Mouse (Mus musculus) MEL (cell line): Measurements from ENCODE around the gene Zfr. TPM values are rescaled to one million over a fixed set of nuclear protein-coding genes. Genes with fewer than 3 reads are reported as not detected.

ENCODE experiments used
- DNase-seq: peaks from one replicate; pipeline ENCODE4 v3.0.0; 2011; ENCODE audit warnings: low read depth, low spot score
- H3K27ac ChIP-seq: 2 replicates; pipeline ENCODE4 v1.5.1; 2012; ENCODE audit warnings: low read depth, mild to moderate bottlenecking, control low read depth, low read length, moderate library complexity; ENCODE audit not compliant: control insufficient read depth
- H3K27me3 ChIP-seq, 2 experiments: fragments of 150-350 bp in 1 of 2; sonication (generic) in 1 of 2; 2 replicates each; pipeline ENCODE4 v1.6.1; 2012; ENCODE audit warnings: low read length in 2 of 2, mild to moderate bottlenecking in 2 of 2, improper control_type of control experiment in 1 of 2, moderate library complexity in 1 of 2; ENCODE audit not compliant: insufficient read depth in 2 of 2, control insufficient read depth in 1 of 2
- H3K36me3 ChIP-seq, 2 experiments: 2 replicates each; pipeline ENCODE4 v1.6.1; 2012 to 2014; ENCODE audit warnings: low read length in 2 of 2, improper control_type of control experiment in 1 of 2, inconsistent platforms in 1 of 2, mild to moderate bottlenecking in 1 of 2; ENCODE audit not compliant: insufficient read depth in 2 of 2, control insufficient read depth in 1 of 2
- H3K4me1 ChIP-seq, 2 experiments: fragments of 150-350 bp in 1 of 2; sonication (generic) in 1 of 2; 2 replicates each; pipeline ENCODE4 v1.6.1; 2012; ENCODE audit warnings: low read length in 2 of 2, improper control_type of control experiment in 1 of 2, mild to moderate bottlenecking in 1 of 2; ENCODE audit not compliant: insufficient read depth in 2 of 2, control insufficient read depth in 1 of 2
- H3K4me3 ChIP-seq, 2 experiments: fragments of 150-350 bp in 1 of 2; sonication (generic) in 1 of 2; 2 replicates each; pipeline ENCODE4 v1.5.1; 2012; ENCODE audit warnings: low read depth in 2 of 2, low read length in 2 of 2, mild to moderate bottlenecking in 2 of 2, moderate library complexity in 2 of 2, control low read depth in 1 of 2, improper control_type of control experiment in 1 of 2; ENCODE audit not compliant: control insufficient read depth in 1 of 2, insufficient read depth in 1 of 2
- H3K79me2 ChIP-seq: 2 replicates; pipeline ENCODE4 v1.6.1; 2012; ENCODE audit warnings: mild to moderate bottlenecking, low read length, moderate library complexity; ENCODE audit not compliant: control insufficient read depth, poor library complexity, insufficient read depth
- H3K9ac ChIP-seq: 2 replicates; pipeline ENCODE4 v1.6.1; 2012; ENCODE audit warnings: low read depth, mild to moderate bottlenecking, control low read depth, low read length, moderate library complexity; ENCODE audit not compliant: control insufficient read depth, poor library complexity, severe bottlenecking
- H3K9me3 ChIP-seq: fragments of 150-350 bp; sonication (generic); replicated peaks from 2 replicates; pipeline ENCODE4 v1.6.1; 2012; ENCODE audit warnings: mild to moderate bottlenecking, low read length, improper control_type of control experiment, moderate library complexity; ENCODE audit not compliant: insufficient read depth
- BHLHE40 ChIP-seq: IDR thresholded peaks from 2 replicates; pipeline ENCODE4 v1.6.1; 2012; ENCODE audit warnings: low read depth, mild to moderate bottlenecking, inconsistent platforms, low read length, improper control_type of control experiment, borderline replicate concordance
- CHD1 ChIP-seq: IDR thresholded peaks from 2 replicates; pipeline ENCODE4 v1.6.1; 2012; ENCODE audit warnings: low read depth, mild to moderate bottlenecking, inconsistent platforms, low read length, improper control_type of control experiment
- CHD2 ChIP-seq: IDR thresholded peaks from 2 replicates; pipeline ENCODE4 v1.6.1; 2011; ENCODE audit warnings: low read length, improper control_type of control experiment
- CTCF ChIP-seq, 3 experiments: IDR thresholded peaks in 2 of 3; conservative IDR thresholded peaks in 1 of 3; 2 replicates each; pipeline ENCODE4 v1.5.1; 2011 to 2012; ENCODE audit warnings: low read length in 3 of 3, low read depth in 2 of 3, mild to moderate bottlenecking in 2 of 3, improper control_type of control experiment in 1 of 3, inconsistent platforms in 1 of 3, mixed read lengths in 1 of 3, moderate library complexity in 1 of 3; ENCODE audit not compliant: control insufficient read depth in 1 of 3, insufficient read depth in 1 of 3, poor library complexity in 1 of 3, severe bottlenecking in 1 of 3
- E2F4 ChIP-seq: IDR thresholded peaks from 2 replicates; pipeline ENCODE4 v1.6.1; 2011; ENCODE audit warnings: low read depth, low read length, improper control_type of control experiment, borderline replicate concordance
- ELF1 ChIP-seq: IDR thresholded peaks from 2 replicates; pipeline ENCODE4 v1.6.1; 2014; ENCODE audit warnings: low read depth, mild to moderate bottlenecking, inconsistent platforms, low read length, improper control_type of control experiment, moderate library complexity
- EP300 ChIP-seq, 2 experiments: IDR thresholded peaks; 2 replicates each; pipeline ENCODE4 v1.6.1; 2011; ENCODE audit warnings: improper control_type of control experiment in 2 of 2, low read length in 2 of 2, low read depth in 1 of 2, mild to moderate bottlenecking in 1 of 2
- ETS1 ChIP-seq: IDR thresholded peaks from 2 replicates; pipeline ENCODE4 v1.6.1; 2012; ENCODE audit warnings: low read depth, mild to moderate bottlenecking, inconsistent platforms, low read length, improper control_type of control experiment, moderate library complexity
- GABPA ChIP-seq: IDR thresholded peaks from 2 replicates; pipeline ENCODE4 v1.6.1; 2012; ENCODE audit warnings: low read depth, mild to moderate bottlenecking, inconsistent platforms, low read length, improper control_type of control experiment, moderate library complexity
- HCFC1 ChIP-seq: IDR thresholded peaks from 2 replicates; pipeline ENCODE4 v1.6.1; 2012; ENCODE audit warnings: low read depth, mild to moderate bottlenecking, inconsistent platforms, low read length, improper control_type of control experiment, moderate library complexity
- JUND ChIP-seq: IDR thresholded peaks from 2 replicates; pipeline ENCODE4 v1.6.1; 2011; ENCODE audit warnings: low read depth, mild to moderate bottlenecking, improper control_type of control experiment, low read length
- KAT2A ChIP-seq: conservative IDR thresholded peaks from 2 replicates; pipeline ENCODE4 v1.6.1; 2012; ENCODE audit warnings: low read depth, low read length, improper control_type of control experiment, inconsistent platforms
- MAFK ChIP-seq: IDR thresholded peaks from 2 replicates; pipeline ENCODE4 v1.6.1; 2011; ENCODE audit warnings: low read depth, mild to moderate bottlenecking, low read length, improper control_type of control experiment, borderline replicate concordance
- MAX ChIP-seq: IDR thresholded peaks from 2 replicates; pipeline ENCODE4 v1.6.1; 2011; ENCODE audit warnings: low read length, improper control_type of control experiment
- MAZ ChIP-seq: IDR thresholded peaks from 2 replicates; pipeline ENCODE4 v1.6.1; 2012; ENCODE audit warnings: low read depth, mild to moderate bottlenecking, inconsistent platforms, low read length, improper control_type of control experiment
- MEF2A ChIP-seq: IDR thresholded peaks from 2 replicates; pipeline ENCODE4 v1.6.1; 2014; ENCODE audit warnings: low read depth, mild to moderate bottlenecking, inconsistent platforms, low read length, improper control_type of control experiment; ENCODE audit not compliant: poor library complexity, insufficient replicate concordance, severe bottlenecking; ENCODE audit errors: extremely low read depth
- MXI1 ChIP-seq: IDR thresholded peaks from 2 replicates; pipeline ENCODE4 v1.6.1; 2011; ENCODE audit warnings: mild to moderate bottlenecking, low read depth, low read length, improper control_type of control experiment
- MYB ChIP-seq: IDR thresholded peaks from 2 replicates; pipeline ENCODE4 v1.6.1; 2011; ENCODE audit warnings: mild to moderate bottlenecking, low read depth, low read length, improper control_type of control experiment
- MYC ChIP-seq: IDR thresholded peaks from 2 replicates; pipeline ENCODE4 v1.6.1; 2011; ENCODE audit warnings: low read depth, mild to moderate bottlenecking, low read length, improper control_type of control experiment, moderate library complexity
- NELFE ChIP-seq: IDR thresholded peaks from 2 replicates; pipeline ENCODE4 v1.6.1; 2011; ENCODE audit warnings: low read depth, low read length, improper control_type of control experiment
- NRF1 ChIP-seq: IDR thresholded peaks from 2 replicates; pipeline ENCODE4 v1.6.1; 2014; ENCODE audit warnings: low read depth, mild to moderate bottlenecking, inconsistent platforms, low read length, improper control_type of control experiment, moderate library complexity; ENCODE audit not compliant: poor library complexity, insufficient read depth, severe bottlenecking
- POLR2A ChIP-seq, 2 experiments: IDR thresholded peaks; 2 replicates each; pipeline ENCODE4 v1.6.1; 2011 to 2012; ENCODE audit warnings: low read length in 2 of 2, mild to moderate bottlenecking in 2 of 2, control low read depth in 1 of 2, improper control_type of control experiment in 1 of 2, low read depth in 1 of 2, moderate library complexity in 1 of 2; ENCODE audit not compliant: control insufficient read depth in 1 of 2, insufficient read depth in 1 of 2, poor library complexity in 1 of 2
- POLR2AphosphoS2 ChIP-seq: IDR thresholded peaks from 2 replicates; pipeline ENCODE4 v1.6.1; 2011; ENCODE audit warnings: low read length, improper control_type of control experiment
- RAD21 ChIP-seq: IDR thresholded peaks from 2 replicates; pipeline ENCODE4 v1.6.1; 2011; ENCODE audit warnings: mild to moderate bottlenecking, low read depth, low read length, improper control_type of control experiment
- RCOR1 ChIP-seq: IDR thresholded peaks from 2 replicates; pipeline ENCODE4 v1.6.1; 2012; ENCODE audit warnings: low read depth, mild to moderate bottlenecking, inconsistent platforms, low read length, improper control_type of control experiment
- SIN3A ChIP-seq: IDR thresholded peaks from 2 replicates; pipeline ENCODE4 v1.6.1; 2012; ENCODE audit warnings: low read length, improper control_type of control experiment, inconsistent platforms
- TAL1 ChIP-seq: IDR thresholded peaks from 2 replicates; pipeline ENCODE4 v1.6.1; 2012; ENCODE audit warnings: mild to moderate bottlenecking, inconsistent platforms, low read length, moderate library complexity, mixed read lengths
- TBP ChIP-seq: IDR thresholded peaks from 2 replicates; pipeline ENCODE4 v1.8.0; 2011; ENCODE audit warnings: low read depth, low read length, improper control_type of control experiment
- TCF12 ChIP-seq: IDR thresholded peaks from 2 replicates; pipeline ENCODE4 v1.6.1; 2014; ENCODE audit warnings: low read depth, mild to moderate bottlenecking, inconsistent platforms, low read length, improper control_type of control experiment, moderate library complexity
- UBTF ChIP-seq: IDR thresholded peaks from 2 replicates; pipeline ENCODE4 v1.6.1; 2012; ENCODE audit warnings: low read depth, mild to moderate bottlenecking, inconsistent platforms, low read length, improper control_type of control experiment, moderate library complexity, borderline replicate concordance; ENCODE audit not compliant: insufficient read depth
- USF1 ChIP-seq: IDR thresholded peaks from 2 replicates; pipeline ENCODE4 v1.6.1; 2014; ENCODE audit warnings: low read depth, mild to moderate bottlenecking, inconsistent platforms, low read length, improper control_type of control experiment, moderate library complexity
- ZC3H11A ChIP-seq: IDR thresholded peaks from 2 replicates; pipeline ENCODE4 v1.6.1; 2012; ENCODE audit warnings: low read depth, mild to moderate bottlenecking, inconsistent platforms, low read length, improper control_type of control experiment
- ZKSCAN1 ChIP-seq: IDR thresholded peaks from 2 replicates; pipeline ENCODE4 v1.6.1; 2012; ENCODE audit warnings: low read depth, mild to moderate bottlenecking, inconsistent platforms, low read length, improper control_type of control experiment, moderate library complexity
- ZMIZ1 ChIP-seq: IDR thresholded peaks from 2 replicates; pipeline ENCODE4 v1.6.1; 2012; ENCODE audit warnings: low read depth, mild to moderate bottlenecking, inconsistent platforms, low read length, improper control_type of control experiment, moderate library complexity
- polyA plus RNA-seq, 2 experiments: library from polyadenylated mRNA; stranded (reverse) in 1 of 2; unstranded in 1 of 2; fragments of >175 nt in 1 of 2; fragments of >200 nt in 1 of 2; gene quantifications; 2 replicates each; pipeline versions ENCODE4 v1.2.1 to v1.2.4; 2012; ENCODE audit warnings: low replicate concordance in 2 of 2, low read depth in 1 of 2; ENCODE audit not compliant: insufficient read length in 2 of 2, insufficient read depth in 1 of 2, missing spikeins in 1 of 2
- total RNA-seq: library from RNA; depleted of rRNA; stranded (reverse); fragments of 300-350 nt; gene quantifications from 2 replicates; pipeline ENCODE4 v1.2.3, GENCODE M21; 2012; rRNA removed

The Zfr gene
- total RNA-seq, result 51.3 and 54.4 TPM in 2 replicates
- 100 to 1,000 TPM; 108 to 199 TPM for polyA plus RNA-seq

GRCm38 (mm10) chr15:12117242-12118092, at the start of gene Zfr:
Gene Zfr, plus strand, starts transcription at chr15:12117831.
- peak within 1 kb of the TSS; percentile 88 for H3K27ac ChIP-seq
- H3K79me2 ChIP-seq, result peaks cover 34% of the 10 kb centered on the region
- no peak for TF ChIP-seq MYC
- TF ChIP-seq MEF2A, result peak; percentile 22; the same call in 1 of the 2 replicates
- no peak; the same call in 1 of the 2 replicates for TF ChIP-seq RAD21
- peak; percentile 57 for TF ChIP-seq MAX
- 0 out of 2 replicates have a peak, but pooled peaks have one; percentile 7 for TF ChIP-seq ZC3H11A
- TF ChIP-seq TCF12, result no peak; the same call in none of the 2 replicates
- TF ChIP-seq JUND, result no peak
- 0 out of 2 replicates have a peak, but pooled peaks have one; percentile 63 for TF ChIP-seq UBTF
- no peak for TF ChIP-seq TAL1
- TF ChIP-seq GABPA, result no peak
- peak; percentile 79 for TF ChIP-seq SIN3A
- TF ChIP-seq MYB, result 0 out of 2 replicates have a peak, but pooled peaks have one; percentile 46
- TF ChIP-seq POLR2A (IDR thresholded peaks at IDR 0.05; ENCODE audit: control insufficient read depth in 1 of 2, insufficient read depth in 1 of 2, low read depth in 1 of 2, low read length in 2 of 2, poor library complexity in 1 of 2), result peak; percentile 90 to 92
- 0 out of 2 replicates have a peak, but pooled peaks have one; percentile 42 for TF ChIP-seq BHLHE40
- TF ChIP-seq POLR2AphosphoS2, result peak; percentile 93; the same call in 1 of the 2 replicates
- no peak for TF ChIP-seq MAFK
- no peak for TF ChIP-seq RCOR1
- peak in 2 of 3 experiments; percentile 33 to 51; a peak in 5 of 6 replicates for TF ChIP-seq CTCF (IDR thresholded peaks at IDR 0.05 in 2 of 3, conservative IDR thresholded peaks at IDR 0.05 in 1 of 3; ENCODE audit: control insufficient read depth in 1 of 3, insufficient read depth in 1 of 3, low read depth in 2 of 3, low read length in 3 of 3, poor library complexity in 1 of 3, severe bottlenecking in 1 of 3)
- TF ChIP-seq TBP, result no peak; the same call in 1 of the 2 replicates
- peak; percentile 67; the same call in 1 of the 2 replicates for TF ChIP-seq MXI1
- TF ChIP-seq NRF1, result peak; percentile 87
- peak; percentile 46; the same call in 1 of the 2 replicates for TF ChIP-seq CHD2
- TF ChIP-seq KAT2A, result peak; percentile 82
- TF ChIP-seq ZKSCAN1, result no peak
- peak; percentile 94 for TF ChIP-seq ZMIZ1
- TF ChIP-seq HCFC1, result peak; percentile 94
- no peak; the same call in none of the 2 replicates for TF ChIP-seq ELF1
- TF ChIP-seq MAZ, result peak; percentile 86; the same call in 1 of the 2 replicates
- peak; percentile 25; the same call in 1 of the 2 replicates for TF ChIP-seq ETS1
- TF ChIP-seq E2F4, result no peak
- peak; percentile 68 for TF ChIP-seq USF1
- peak; percentile 1 to 7; a peak in 1 of 4 replicates for TF ChIP-seq EP300 (IDR thresholded peaks at IDR 0.05; ENCODE audit: low read depth in 1 of 2, low read length in 2 of 2)
- TF ChIP-seq CHD1, result peak; percentile 62; the same call in 1 of the 2 replicates
- TF ChIP-seq NELFE, result peak; percentile 94
- H3K4me3 ChIP-seq, result peak within 1 kb of the TSS; percentile 97 to 99
- H3K9me3 ChIP-seq, result no peaks in the 10 kb centered on the region
- peaks cover 23 to 26% of the 10 kb centered on the region in 2 experiments for H3K36me3 ChIP-seq
- peak; percentile 97 for DNase-seq
- peak within 1 kb of the TSS; percentile 100 for H3K9ac ChIP-seq
- H3K4me1 ChIP-seq, result peaks cover 24 to 28% of the 10 kb centered on the region in 2 experiments
- H3K27me3 ChIP-seq, result no peaks in the 10 kb centered on the region
